Mouse (Mus musculus) olfactory bulb, adult 2 months (tissue): ENCODE data around the gene Etv4.

ENCODE experiments used
- CTCF ChIP-seq: fragments of 200-500 bp; IDR thresholded peaks from 2 replicates; pipeline ENCODE4 v1.5.1; 2012; ENCODE audit warnings: low read depth, mild to moderate bottlenecking, low read length, moderate library complexity; ENCODE audit not compliant: insufficient read depth
- POLR2A ChIP-seq: fragments of 200-500 bp; IDR thresholded peaks from 2 replicates; pipeline ENCODE4 v1.6.1; 2012; ENCODE audit warnings: mild to moderate bottlenecking, low read depth, low read length, moderate library complexity; ENCODE audit not compliant: insufficient read depth

- TF ChIP-seq POLR2A (no peak), CTCF (no peak)
These were observed 16.2 kb upstream of the Etv4 start for GRCm38 (mm10) chr11:101801386-101801785.
